Mouse (Mus musculus) spleen, adult 2 months (tissue): ENCODE data around the gene Tuba1c. TPM values are rescaled to one million over a fixed set of nuclear protein-coding genes. Genes with fewer than 3 reads are reported as not detected.

ENCODE experiments used
- DNase-seq, 2 experiments: peaks; one replicate each; pipeline versions ENCODE4 v3.0.0 to v3.0.0-alpha.2; 2012 to 2021; ENCODE audit warnings: low spot score in 2 of 2, low read depth in 1 of 2
- H3K27ac ChIP-seq: fragments of 200-500 bp; 2 replicates; pipeline ENCODE4 v1.5.1; 2012; ENCODE audit warnings: low read length, inconsistent platforms; ENCODE audit not compliant: insufficient read depth
- H3K27me3 ChIP-seq: fragments of 200-500 bp; 2 replicates; pipeline ENCODE4 v1.6.1; 2012; ENCODE audit warnings: mild to moderate bottlenecking, moderate library complexity, low read length, inconsistent platforms; ENCODE audit not compliant: control insufficient read depth, insufficient read depth
- H3K36me3 ChIP-seq: fragments of 200-500 bp; 2 replicates; pipeline ENCODE4 v1.6.1; 2012; ENCODE audit warnings: mild to moderate bottlenecking, low read length, inconsistent platforms; ENCODE audit not compliant: control insufficient read depth, insufficient read depth
- H3K4me1 ChIP-seq: fragments of 200-500 bp; 2 replicates; pipeline ENCODE4 v1.6.1; 2011; ENCODE audit warnings: inconsistent platforms; ENCODE audit not compliant: control insufficient read depth, insufficient read depth, insufficient read length
- H3K4me3 ChIP-seq: fragments of 200-500 bp; 2 replicates; pipeline ENCODE4 v1.5.1; 2011; ENCODE audit warnings: mild to moderate bottlenecking, inconsistent platforms; ENCODE audit not compliant: insufficient read depth, insufficient read length; ENCODE audit errors: extremely low read depth
- CTCF ChIP-seq: fragments of 200-500 bp; IDR thresholded peaks from 2 replicates; pipeline ENCODE4 v1.5.1; 2011; ENCODE audit warnings: mild to moderate bottlenecking, inconsistent platforms; ENCODE audit not compliant: insufficient read depth, insufficient read length, insufficient replicate concordance; ENCODE audit errors: extremely low read depth
- POLR2A ChIP-seq: fragments of 200-500 bp; IDR thresholded peaks from 2 replicates; pipeline ENCODE4 v1.6.1; 2011; ENCODE audit warnings: low read depth, low read length, inconsistent platforms
- WGBS: fragments of 180-500 bp; shearing (Covaris S2); methylation state at CpG from one replicate; pipeline ENCODE4 v1.1.7; 2018; 5-methylcytosine and 5-hydroxymethylcytosine counted together
- polyA plus RNA-seq: library from polyadenylated mRNA; depleted of rRNA; stranded (reverse); fragments of >200 nt; gene quantifications from 2 replicates; pipeline ENCODE4 v1.2.3, GENCODE M21; 2012; rRNA removed

The Tuba1c gene
- polyA plus RNA-seq, 1 experiment, result 119 TPM

GRCm38 (mm10) chr15:99087253-99088075 is 57.8 kb downstream of the Tuba1c start, which contains the start of gene C1ql4:
TSS of gene C1ql4 (minus strand) at chr15:99087817.
- 25% methylated on average over 60 of the region's 60 CpGs for WGBS
- Histone ChIP-seq H3K36me3 (no peaks in the 10 kb centered on the region), H3K4me3 (no peak within 1 kb of the TSS), H3K4me1 (peaks cover 4% of the 10 kb centered on the region; the same call in 1 of the 2 replicates), H3K27me3 (peaks cover 16% of the 10 kb centered on the region), H3K27ac (no peak within 1 kb of the TSS)
- no peak for DNase-seq
- TF ChIP-seq CTCF (peak; percentile 28; the same call in 1 of the 2 replicates), POLR2A (no peak)

Other genes with a start within 250 kb of the Tuba1c start
- not detected in 2 replicates for gene Wnt1, start 240.0 kb upstream of the Tuba1c start, polyA plus RNA-seq
- 0.20 and 0.39 TPM in 2 replicates for gene Ddn, start 220.4 kb upstream of the Tuba1c start, polyA plus RNA-seq
- 42.2 and 45.1 TPM in 2 replicates for gene Prkag1, start 198.4 kb upstream of the Tuba1c start, polyA plus RNA-seq
- 55.6 and 58.7 TPM in 2 replicates for gene Kmt2d, start 158.7 kb upstream of the Tuba1c start, polyA plus RNA-seq
- gene Rhebl1, start 135.4 kb upstream of the Tuba1c start, polyA plus RNA-seq, result 5.4 and 6.0 TPM in 2 replicates
- gene Dhh, start 131.4 kb upstream of the Tuba1c start, polyA plus RNA-seq, result 1.6 and 2.3 TPM in 2 replicates
- gene Lmbr1l, start 111.7 kb upstream of the Tuba1c start, polyA plus RNA-seq, result 112 and 191 TPM in 2 replicates
- 694 and 1,212 TPM in 2 replicates for gene Tuba1b, start 95.3 kb upstream of the Tuba1c start, polyA plus RNA-seq
- gene Gm49450, start 76.3 kb upstream of the Tuba1c start, polyA plus RNA-seq, result 16.3 and 63.6 TPM in 2 replicates
- gene Tuba1a, start 76.2 kb upstream of the Tuba1c start, polyA plus RNA-seq, result 116 and 126 TPM in 2 replicates
- gene Prph, start 25.3 kb downstream of the Tuba1c start, polyA plus RNA-seq, result 0.99 and 1.4 TPM in 2 replicates
- 5.9 and 7.5 TPM in 2 replicates for gene Troap, start 44.7 kb downstream of the Tuba1c start, polyA plus RNA-seq
- gene C1ql4, start 57.9 kb downstream of the Tuba1c start, polyA plus RNA-seq, result not detected in 2 replicates
- gene Dnajc22, start 63.3 kb downstream of the Tuba1c start, polyA plus RNA-seq, result 0.35 and 0.60 TPM in 2 replicates
- gene Spats2, start 96.0 kb downstream of the Tuba1c start, polyA plus RNA-seq, result 1.5 and 2.2 TPM in 2 replicates
- gene Kcnh3, start 195.0 kb downstream of the Tuba1c start, polyA plus RNA-seq, result 3.5 and 3.7 TPM in 2 replicates
- 48.5 and 63.1 TPM in 2 replicates for gene Mcrs1, start 222.1 kb downstream of the Tuba1c start, polyA plus RNA-seq